Mouse (Mus musculus): ENCODE measurements at regions not wholly inside any gene's neighbourhood (a gene's known extent, or its start where the extent isn't known, plus 50 kb on each side); places are given as distances from the start of the nearest gene placed in this dataset.

DNA sequence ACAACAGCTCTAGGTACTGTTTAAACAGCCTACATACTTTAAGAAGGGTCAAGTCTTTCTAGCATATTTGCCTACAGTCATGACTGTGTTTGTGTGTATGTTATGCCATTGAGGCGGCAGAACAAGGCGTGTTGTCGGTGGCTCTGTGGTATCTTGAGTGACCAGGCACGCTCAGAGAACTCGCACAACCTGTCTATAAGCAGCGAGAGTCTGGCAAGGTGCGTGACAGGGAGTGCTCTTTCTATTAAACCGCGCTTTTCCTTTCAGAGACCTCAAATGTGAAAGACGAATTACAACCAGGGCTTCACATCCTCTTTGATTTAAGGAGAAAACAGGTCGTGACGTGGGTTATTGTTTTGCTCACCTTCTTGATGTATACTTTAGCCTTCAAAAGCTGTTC is 88.2 kb upstream of the Fam3c start:
- ATAC-seq (ENCODE audit: low TSS enrichment) = no peak

DNA sequence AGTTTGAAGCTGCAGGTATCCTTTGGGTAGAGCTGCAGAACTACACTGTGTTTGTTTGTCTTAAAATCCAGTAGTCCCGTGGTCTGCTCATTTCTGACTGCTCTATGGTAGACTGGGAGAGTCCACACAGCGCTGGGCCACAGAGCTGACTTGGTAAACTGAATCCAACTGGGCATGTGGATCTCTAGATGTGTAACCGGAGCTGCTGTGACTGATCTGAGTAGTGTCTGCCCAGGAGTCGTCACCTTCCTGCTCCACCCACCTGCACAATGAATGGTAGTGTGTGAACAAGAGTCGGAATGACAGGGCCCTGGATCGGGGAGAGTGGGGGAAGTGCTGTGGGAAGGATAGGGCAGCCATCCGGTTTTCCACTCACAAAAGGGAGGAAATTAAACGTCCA is 87.5 kb upstream of the Fam3c start:
- ATAC-seq (ENCODE audit: low TSS enrichment) = no peak

- no peak for ATAC-seq (ENCODE audit: low TSS enrichment)
Observed at GRCm38 (mm10) chr6:22443170-22443569, 87.1 kb upstream of the Fam3c start.

DNA sequence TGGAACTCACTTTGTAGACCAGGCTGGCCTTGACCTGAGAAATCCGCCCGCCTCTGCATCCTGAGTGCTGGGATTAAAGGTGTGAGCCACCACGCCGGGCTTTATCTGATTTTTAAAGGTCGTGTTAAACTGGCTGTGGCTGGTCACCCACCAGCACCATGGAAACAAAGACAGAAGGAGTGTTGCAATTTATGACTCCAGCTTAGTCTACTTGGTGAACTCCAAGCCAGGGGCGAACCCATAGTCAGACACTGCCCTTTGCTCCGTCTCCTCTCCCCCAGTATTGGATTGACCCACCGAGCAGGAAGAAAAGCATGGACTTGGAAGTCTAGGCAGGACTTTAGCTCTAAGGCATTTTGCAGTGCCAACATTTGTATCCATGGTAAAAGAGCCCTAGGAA is 86.5 kb upstream of the Fam3c start:
- no peak for ATAC-seq (ENCODE audit: low TSS enrichment)

DNA sequence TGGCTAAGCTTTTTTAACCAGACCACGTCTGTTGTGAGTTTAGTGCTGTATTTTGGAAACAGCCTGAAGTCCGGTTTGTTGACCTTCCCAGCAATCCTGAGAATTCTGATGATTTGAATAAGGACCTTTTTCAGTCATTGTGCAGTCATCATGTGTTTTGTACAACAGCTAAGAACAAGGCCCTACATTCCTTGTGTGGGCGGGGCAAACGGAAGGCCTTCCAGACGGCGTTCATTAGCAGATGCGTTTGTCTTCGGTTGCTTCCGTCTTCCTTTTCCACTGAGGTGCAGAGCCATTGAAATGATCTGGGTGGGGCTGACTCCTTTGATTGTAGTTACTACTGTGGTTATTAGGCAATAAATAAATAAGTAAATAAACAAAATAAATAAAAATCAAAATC is 83.8 kb upstream of the Fam3c start:
- ATAC-seq (ENCODE audit: low TSS enrichment) = no peak

DNA sequence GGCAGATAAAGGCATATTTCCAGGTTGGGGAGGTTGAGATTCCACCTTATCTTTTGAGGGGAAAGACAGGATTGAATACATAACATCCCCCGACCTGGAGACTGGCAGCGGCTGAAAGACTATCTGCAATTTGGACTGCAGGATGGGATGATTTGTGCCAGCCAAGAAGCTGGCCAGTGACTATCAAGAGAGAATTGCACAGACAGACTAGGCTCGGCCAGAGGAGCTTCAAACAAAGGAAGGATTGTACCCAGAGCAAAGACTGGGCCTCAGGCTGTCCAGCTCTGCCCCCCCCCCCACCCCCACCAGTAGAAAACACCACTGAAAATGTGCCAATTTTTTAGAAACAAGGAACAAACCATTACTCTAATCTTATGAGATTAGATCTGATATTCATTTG is 73.0 kb upstream of the Fam3c start:
- peak; percentile 62; the same call in 1 of the 2 replicates for ATAC-seq (ENCODE audit: low TSS enrichment)

DNA sequence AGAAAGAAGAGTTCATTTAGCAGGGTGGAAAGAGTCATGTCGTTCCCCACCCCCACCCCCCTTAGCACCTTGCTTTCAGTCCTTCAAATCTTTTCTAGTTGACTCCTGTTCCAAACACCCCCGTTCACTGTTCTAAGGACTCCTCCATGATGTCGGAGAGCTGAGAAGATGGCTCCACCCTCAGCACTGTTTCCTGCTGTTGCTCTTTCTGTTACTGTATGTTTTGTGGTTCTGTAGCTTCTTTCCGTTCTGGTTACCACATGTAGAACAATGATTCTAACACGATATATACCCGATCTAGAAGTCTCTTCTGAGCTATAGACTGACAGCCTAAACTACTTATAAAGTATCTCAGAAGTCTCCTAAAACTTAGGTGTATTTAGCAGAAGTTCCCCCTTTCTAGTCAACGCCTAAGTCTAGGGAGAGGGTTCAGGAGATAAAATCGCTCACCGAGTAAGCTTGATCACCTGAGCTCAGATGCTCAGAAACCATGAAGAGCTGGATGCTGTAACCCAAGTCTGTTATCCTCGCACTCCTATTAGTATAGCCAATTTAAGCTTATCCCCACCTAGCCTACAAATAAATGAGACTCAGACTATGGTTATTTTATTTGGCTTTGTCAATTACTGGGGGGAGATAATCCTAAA is 68.2 kb upstream of the Fam3c start:
- ATAC-seq (ENCODE audit: low TSS enrichment) = no peak

GRCm38 (mm10) chr6:22423070-22423980 is 67.3 kb upstream of the Fam3c start:
- ATAC-seq (ENCODE audit: low TSS enrichment) = no peak

GRCm38 (mm10) chr6:22421551-22421950 is 65.5 kb upstream of the Fam3c start:
- no peak for ATAC-seq (ENCODE audit: low TSS enrichment)

DNA sequence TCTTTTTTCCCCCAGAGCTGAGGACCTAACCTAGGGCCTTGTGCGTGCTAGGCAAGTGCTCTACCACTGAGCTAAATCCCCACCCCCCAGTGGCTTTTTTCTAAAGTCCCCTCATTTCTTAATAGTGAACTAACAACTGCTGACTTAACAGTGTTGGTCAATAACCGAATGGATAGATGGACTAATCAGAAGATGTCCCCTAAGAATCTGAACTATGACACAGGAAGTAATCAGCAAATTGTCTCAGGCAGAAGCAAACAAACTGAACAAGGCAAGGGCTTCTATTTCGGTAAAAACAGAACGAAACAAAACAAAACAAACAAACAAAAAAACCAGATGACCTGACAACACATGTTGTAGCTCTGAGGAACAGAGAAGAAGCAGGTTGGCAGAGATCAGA is 62.2 kb upstream of the Fam3c start:
- no peak for ATAC-seq (ENCODE audit: low TSS enrichment)

GRCm38 (mm10) chr6:22417189-22417588 is 61.1 kb upstream of the Fam3c start:
- ATAC-seq (ENCODE audit: low TSS enrichment) = no peak

- ATAC-seq (ENCODE audit: low TSS enrichment) = no peak
Observed at GRCm38 (mm10) chr6:22411796-22412195, 55.8 kb upstream of the Fam3c start.

DNA sequence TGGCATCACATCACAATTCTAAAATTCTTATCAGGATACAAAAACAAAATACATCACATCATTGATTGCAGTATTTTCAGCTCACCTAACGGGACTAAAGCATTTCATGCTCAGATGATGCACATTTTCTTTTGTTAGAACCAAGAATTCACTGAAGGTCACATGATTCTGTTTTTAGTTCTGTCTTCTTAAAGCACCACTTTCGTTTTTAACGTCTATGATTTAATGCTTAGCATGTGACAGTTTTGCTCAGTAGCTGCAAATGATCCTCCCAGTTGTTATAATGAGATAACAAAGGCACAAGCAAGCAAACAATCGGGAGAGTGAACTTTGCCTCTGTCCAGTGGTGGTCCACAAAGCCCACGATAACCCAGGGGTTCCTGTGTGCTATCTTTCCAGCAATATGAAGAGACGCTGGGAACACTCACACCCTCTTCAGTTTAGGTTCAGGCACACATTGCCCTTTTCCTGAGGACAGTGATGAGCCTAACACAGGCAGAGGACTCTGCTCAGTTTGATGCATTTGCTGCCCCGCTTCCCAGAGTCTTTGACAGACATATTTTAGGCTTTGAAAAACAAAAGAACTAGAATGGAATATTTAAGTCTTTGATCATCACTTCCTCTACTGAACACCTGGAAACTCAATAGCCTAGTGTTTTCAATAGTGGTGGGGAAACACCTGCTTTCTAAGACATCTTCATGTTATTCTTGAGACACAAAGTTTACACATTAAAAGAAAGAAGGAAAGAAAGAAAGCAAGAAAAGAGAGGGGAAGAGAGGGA is 53.0 kb upstream of the Fam3c start:
- ATAC-seq (ENCODE audit: low TSS enrichment) = no peak
